Mouse (Mus musculus): ENCODE measurements around the gene Bsn. TPM values are rescaled to one million over a fixed set of nuclear protein-coding genes. Genes with fewer than 3 reads are reported as not detected.

Bsn gene
- polyA plus RNA-seq, 1 experiment, result 1.4 TPM

- H3K27ac ChIP-seq (ENCODE audit: insufficient read depth, low read depth, low read length), result no peak overlapping the region
- peaks cover 16% of the 10 kb centered on the region for H3K4me1 ChIP-seq (ENCODE audit: control insufficient read depth, insufficient read depth, insufficient read length, low read length)
- no peaks in the 10 kb centered on the region for H3K36me3 ChIP-seq (ENCODE audit: control insufficient read depth, insufficient read depth, low read length)
- no peak overlapping the region for H3K4me3 ChIP-seq (ENCODE audit: low read depth, low read length)
- TF ChIP-seq CTCF (IDR thresholded peaks at IDR 0.05; ENCODE audit: extremely low read depth, insufficient read length, insufficient replicate concordance, low read depth, low read length) (no peak), POLR2A (IDR thresholded peaks at IDR 0.05; ENCODE audit: low read depth, low read length) (no peak; the same call in 1 of the 2 replicates)
- WGBS, result 72% methylated on average over 18 of the region's 18 CpGs
- no peaks in the 10 kb centered on the region for H3K27me3 ChIP-seq (ENCODE audit: control insufficient read depth, insufficient read depth, low read length)
Observed at GRCm38 (mm10) chr9:108112719-108113340, 77.4 kb downstream of the Bsn start.

GRCm38 (mm10) chr9:108111593-108112121, 78.5 kb downstream of the Bsn start:
- Histone ChIP-seq H3K36me3 (ENCODE audit: control insufficient read depth, insufficient read depth, low read length) (no peaks in the 10 kb centered on the region), H3K27ac (ENCODE audit: insufficient read depth, low read depth, low read length) (no peak overlapping the region), H3K4me1 (ENCODE audit: control insufficient read depth, insufficient read depth, insufficient read length, low read length) (peaks cover 16% of the 10 kb centered on the region), H3K4me3 (ENCODE audit: low read depth, low read length) (peak overlapping the region; percentile 49; the same call in 1 of the 2 replicates), H3K27me3 (ENCODE audit: control insufficient read depth, insufficient read depth, low read length) (no peaks in the 10 kb centered on the region)
- TF ChIP-seq CTCF (IDR thresholded peaks at IDR 0.05; ENCODE audit: extremely low read depth, insufficient read length, insufficient replicate concordance, low read depth, low read length), result no peak
- no peak for TF ChIP-seq POLR2A (IDR thresholded peaks at IDR 0.05; ENCODE audit: low read depth, low read length)
- WGBS, result 79% methylated on average over 17 of the region's 17 CpGs

GRCm38 (mm10) chr9:108111101-108111592, 79.0 kb downstream of the Bsn start:
- Histone ChIP-seq H3K4me1 (ENCODE audit: control insufficient read depth, insufficient read depth, insufficient read length, low read length) (peaks cover 19% of the 10 kb centered on the region), H3K27ac (ENCODE audit: insufficient read depth, low read depth, low read length) (no peak overlapping the region), H3K27me3 (ENCODE audit: control insufficient read depth, insufficient read depth, low read length) (no peaks in the 10 kb centered on the region), H3K4me3 (ENCODE audit: low read depth, low read length) (peak overlapping the region; percentile 49), H3K36me3 (ENCODE audit: control insufficient read depth, insufficient read depth, low read length) (no peaks in the 10 kb centered on the region)
- TF ChIP-seq POLR2A (IDR thresholded peaks at IDR 0.05; ENCODE audit: low read depth, low read length) (no peak), CTCF (IDR thresholded peaks at IDR 0.05; ENCODE audit: extremely low read depth, insufficient read length, insufficient replicate concordance, low read depth, low read length) (no peak)
- WGBS, result 17% methylated on average over 22 of the region's 22 CpGs

- Histone ChIP-seq H3K4me1 (ENCODE audit: control insufficient read depth, insufficient read depth, insufficient read length, low read length) (peaks cover 27% of the 10 kb centered on the region), H3K27ac (ENCODE audit: insufficient read depth, low read depth, low read length) (no peak overlapping the region), H3K27me3 (ENCODE audit: control insufficient read depth, insufficient read depth, low read length) (no peaks in the 10 kb centered on the region), H3K4me3 (ENCODE audit: low read depth, low read length) (peak overlapping the region; percentile 49), H3K36me3 (ENCODE audit: control insufficient read depth, insufficient read depth, low read length) (no peaks in the 10 kb centered on the region)
- WGBS, result 44% methylated on average over 16 of the region's 16 CpGs
- TF ChIP-seq POLR2A (IDR thresholded peaks at IDR 0.05; ENCODE audit: low read depth, low read length) (no peak), CTCF (IDR thresholded peaks at IDR 0.05; ENCODE audit: extremely low read depth, insufficient read length, insufficient replicate concordance, low read depth, low read length) (no peak)
Observed at GRCm38 (mm10) chr9:108110160-108110559, 80.0 kb downstream of the Bsn start.

- H3K36me3 ChIP-seq (ENCODE audit: control insufficient read depth, insufficient read depth, low read length), result no peaks in the 10 kb centered on the region
- peaks cover 36% of the 10 kb centered on the region for H3K4me1 ChIP-seq (ENCODE audit: control insufficient read depth, insufficient read depth, insufficient read length, low read length)
- TF ChIP-seq POLR2A (IDR thresholded peaks at IDR 0.05; ENCODE audit: low read depth, low read length) (no peak), CTCF (IDR thresholded peaks at IDR 0.05; ENCODE audit: extremely low read depth, insufficient read length, insufficient replicate concordance, low read depth, low read length) (no peak)
- WGBS, result 90% methylated on average over 16 of the region's 16 CpGs
- no peak overlapping the region for H3K4me3 ChIP-seq (ENCODE audit: low read depth, low read length)
- no peaks in the 10 kb centered on the region; the same call in 1 of the 2 replicates for H3K27me3 ChIP-seq (ENCODE audit: control insufficient read depth, insufficient read depth, low read length)
- H3K27ac ChIP-seq (ENCODE audit: insufficient read depth, low read depth, low read length), result no peak overlapping the region
Observed at GRCm38 (mm10) chr9:108107867-108108266, 82.3 kb downstream of the Bsn start.

GRCm38 (mm10) chr9:108106090-108106489, 84.1 kb downstream of the Bsn start:
- Histone ChIP-seq H3K4me1 (ENCODE audit: control insufficient read depth, insufficient read depth, insufficient read length, low read length) (peaks cover 36% of the 10 kb centered on the region), H3K27me3 (ENCODE audit: control insufficient read depth, insufficient read depth, low read length) (no peaks in the 10 kb centered on the region; the same call in 1 of the 2 replicates), H3K4me3 (ENCODE audit: low read depth, low read length) (peak overlapping the region; percentile 53; the same call in 1 of the 2 replicates), H3K27ac (ENCODE audit: insufficient read depth, low read depth, low read length) (no peak overlapping the region), H3K36me3 (ENCODE audit: control insufficient read depth, insufficient read depth, low read length) (no peaks in the 10 kb centered on the region)
- TF ChIP-seq CTCF (IDR thresholded peaks at IDR 0.05; ENCODE audit: extremely low read depth, insufficient read length, insufficient replicate concordance, low read depth, low read length) (0 out of 2 replicates have a peak, but pooled peaks have one; percentile 15), POLR2A (IDR thresholded peaks at IDR 0.05; ENCODE audit: low read depth, low read length) (0 out of 2 replicates have a peak, but pooled peaks have one; percentile 0)
- WGBS, result 91% methylated on average over 23 of the region's 23 CpGs

- no peak overlapping the region for H3K27ac ChIP-seq (ENCODE audit: insufficient read depth, low read depth, low read length)
- 0 out of 2 replicates have a peak, but pooled peaks have one; percentile 3 for TF ChIP-seq POLR2A (IDR thresholded peaks at IDR 0.05; ENCODE audit: low read depth, low read length)
- TF ChIP-seq CTCF (IDR thresholded peaks at IDR 0.05; ENCODE audit: extremely low read depth, insufficient read length, insufficient replicate concordance, low read depth, low read length), result no peak
- peaks cover 30% of the 10 kb centered on the region for H3K4me1 ChIP-seq (ENCODE audit: control insufficient read depth, insufficient read depth, insufficient read length, low read length)
- peak overlapping the region; percentile 53 for H3K4me3 ChIP-seq (ENCODE audit: low read depth, low read length)
- 61% methylated on average over 12 of the region's 12 CpGs for WGBS
- H3K36me3 ChIP-seq (ENCODE audit: control insufficient read depth, insufficient read depth, low read length), result no peaks in the 10 kb centered on the region
- H3K27me3 ChIP-seq (ENCODE audit: control insufficient read depth, insufficient read depth, low read length), result no peaks in the 10 kb centered on the region; the same call in 1 of the 2 replicates
Observed at GRCm38 (mm10) chr9:108105549-108105863, 84.7 kb downstream of the Bsn start.

Data from small intestine, adult 2 months (tissue).